Mouse (Mus musculus) heart, postnatal 4 days (tissue): ENCODE measurements around the gene Ddrgk1. TPM values are rescaled to one million over a fixed set of nuclear protein-coding genes. Genes with fewer than 3 reads are reported as not detected.
A peak's percentile ranks its signal among the peaks of the same experiment; 100 is the strongest.
"Not testable (repeated sequence)": the region's sequence is repeated elsewhere in the genome, so short reads cannot be mapped to it uniquely, and the experiment has no call there.

Experiments
- DNase-seq: peaks from one replicate; pipeline ENCODE4 v3.0.0; 2021
- total RNA-seq, 2 experiments: library from RNA; stranded (reverse); gene quantifications; 2 replicates each; pipeline ENCODE4 v1.2.3; 2021

The Ddrgk1 gene
- total RNA-seq, 2 experiments from 2014 or later = 57.7 to 58.9 TPM

GRCm38 (mm10) chr2:130653303-130653702, 11.2 kb downstream of the Ddrgk1 start:
- no peak for DNase-seq

GRCm38 (mm10) chr2:130649028-130649427, 15.4 kb downstream of the Ddrgk1 start:
- not testable (repeated sequence) for DNase-seq

- no peak for DNase-seq
Measured at GRCm38 (mm10) chr2:130645198-130645597, 19.3 kb downstream of the Ddrgk1 start.

- DNase-seq = peak; percentile 96
Measured at GRCm38 (mm10) chr2:130642684-130643369, 21.6 kb downstream of the Ddrgk1 start, which contains the start of gene Lzts3. Gene Lzts3, minus strand, starts transcription at chr2:130642803.

GRCm38 (mm10) chr2:130642197-130642660, 22.2 kb downstream of the Ddrgk1 start:
- no peak for DNase-seq

GRCm38 (mm10) chr2:130641351-130642025, 23.0 kb downstream of the Ddrgk1 start:
- no peak for DNase-seq

GRCm38 (mm10) chr2:130639276-130639675, 25.2 kb downstream of the Ddrgk1 start:
- no peak for DNase-seq

- no peak for DNase-seq
Measured at GRCm38 (mm10) chr2:130638101-130638611, 26.3 kb downstream of the Ddrgk1 start.

- no peak for DNase-seq
Measured at GRCm38 (mm10) chr2:130635847-130636246, 28.6 kb downstream of the Ddrgk1 start.

GRCm38 (mm10) chr2:130634739-130635411, 29.6 kb downstream of the Ddrgk1 start:
- peak; percentile 45 for DNase-seq

GRCm38 (mm10) chr2:130634006-130634738, 30.3 kb downstream of the Ddrgk1 start:
- no peak for DNase-seq

- DNase-seq = no peak
Measured at GRCm38 (mm10) chr2:130632887-130633675, 31.4 kb downstream of the Ddrgk1 start.

- DNase-seq = no peak
Measured at GRCm38 (mm10) chr2:130632416-130632815, 32.0 kb downstream of the Ddrgk1 start.

- DNase-seq = peak; percentile 96
Measured at GRCm38 (mm10) chr2:130629839-130630203, 34.6 kb downstream of the Ddrgk1 start, which contains the start of the genes Fastkd5 and Ubox5. Gene Fastkd5, minus strand, starts transcription at chr2:130630027. Gene Ubox5, minus strand, starts transcription at chr2:130630038.

GRCm38 (mm10) chr2:130629080-130629838, 35.2 kb downstream of the Ddrgk1 start:
- DNase-seq = no peak

- peak; percentile 18 for DNase-seq
Measured at GRCm38 (mm10) chr2:130628424-130628823, 36.0 kb downstream of the Ddrgk1 start.

- DNase-seq = no peak
Measured at GRCm38 (mm10) chr2:130618972-130619371, 45.5 kb downstream of the Ddrgk1 start.

- peak; percentile 26 for DNase-seq
Measured at GRCm38 (mm10) chr2:130613091-130613490, 51.4 kb downstream of the Ddrgk1 start.
